Mouse (Mus musculus): ENCODE results near the gene Zkscan16. TPM values are rescaled to one million over a fixed set of nuclear protein-coding genes. Genes with fewer than 3 reads are reported as not detected.

Zkscan16 gene
- polyA plus RNA-seq, 1 experiment from 2014 or later = 0.68 TPM

GRCm38 (mm10) chr4:58948391-58948790 is 5.0 kb downstream of the Zkscan16 start:
- no peak overlapping the region for H3K27ac ChIP-seq (ENCODE audit: low read length)
- 83% methylated on average over 4 of the region's 4 CpGs for WGBS
- H3K4me2 ChIP-seq (replicated peaks; ENCODE audit: low read depth, low read length) = no peak overlapping the region
- no peaks in the 10 kb centered on the region; the same call in 1 of the 2 replicates for H3K36me3 ChIP-seq (ENCODE audit: control insufficient read depth, insufficient read depth, low read length)
- no peak overlapping the region for H3K4me3 ChIP-seq (ENCODE audit: low read depth, low read length)
- peaks cover 5% of the 10 kb centered on the region; the same call in 1 of the 2 replicates for H3K4me1 ChIP-seq (ENCODE audit: control insufficient read depth, insufficient read depth, low read length)
- ATAC-seq (ENCODE audit: insufficient number of reproducible peaks, insufficient read depth, low FRiP score, low read depth) = no peak
- no peak overlapping the region for H3K9ac ChIP-seq (replicated peaks; ENCODE audit: low read depth, low read length)
- no peaks in the 10 kb centered on the region for H3K27me3 ChIP-seq (ENCODE audit: control insufficient read depth, insufficient read depth, low read length)
- H3K9me3 ChIP-seq (ENCODE audit: control insufficient read depth, low read depth, low read length) = no peaks in the 10 kb centered on the region

- Histone ChIP-seq H3K36me3 (ENCODE audit: control insufficient read depth, insufficient read depth, low read length) (no peaks in the 10 kb centered on the region), H3K27me3 (ENCODE audit: control insufficient read depth, insufficient read depth, low read length) (no peaks in the 10 kb centered on the region), H3K27ac (ENCODE audit: low read length) (no peak overlapping the region), H3K4me1 (ENCODE audit: control insufficient read depth, insufficient read depth, low read length) (no peaks in the 10 kb centered on the region), H3K4me2 (replicated peaks; ENCODE audit: low read depth, low read length) (no peak overlapping the region), H3K9me3 (ENCODE audit: control insufficient read depth, low read depth, low read length) (no peaks in the 10 kb centered on the region), H3K9ac (replicated peaks; ENCODE audit: low read depth, low read length) (no peak overlapping the region), H3K4me3 (ENCODE audit: low read depth, low read length) (no peak overlapping the region)
- 91% methylated on average over 11 of the region's 11 CpGs for WGBS
- no peak for ATAC-seq (ENCODE audit: insufficient number of reproducible peaks, insufficient read depth, low FRiP score, low read depth)
Measured at GRCm38 (mm10) chr4:58952630-58953029, 9.2 kb downstream of the Zkscan16 start.

GRCm38 (mm10) chr4:58961719-58962118 is 18.3 kb downstream of the Zkscan16 start:
- no peak overlapping the region for H3K4me3 ChIP-seq (ENCODE audit: low read depth, low read length)
- no peak overlapping the region for H3K9ac ChIP-seq (replicated peaks; ENCODE audit: low read depth, low read length)
- H3K27ac ChIP-seq (ENCODE audit: low read length) = no peak overlapping the region
- H3K27me3 ChIP-seq (ENCODE audit: control insufficient read depth, insufficient read depth, low read length) = no peaks in the 10 kb centered on the region
- H3K36me3 ChIP-seq (ENCODE audit: control insufficient read depth, insufficient read depth, low read length) = no peaks in the 10 kb centered on the region
- no peak for ATAC-seq (ENCODE audit: insufficient number of reproducible peaks, insufficient read depth, low FRiP score, low read depth)
- no peak overlapping the region for H3K4me2 ChIP-seq (replicated peaks; ENCODE audit: low read depth, low read length)
- no peaks in the 10 kb centered on the region for H3K4me1 ChIP-seq (ENCODE audit: control insufficient read depth, insufficient read depth, low read length)
- 93% methylated on average over 15 of the region's 15 CpGs for WGBS
- H3K9me3 ChIP-seq (ENCODE audit: control insufficient read depth, low read depth, low read length) = no peaks in the 10 kb centered on the region

- Histone ChIP-seq H3K4me1 (ENCODE audit: control insufficient read depth, insufficient read depth, low read length) (no peaks in the 10 kb centered on the region), H3K9ac (replicated peaks; ENCODE audit: low read depth, low read length) (no peak overlapping the region), H3K27me3 (ENCODE audit: control insufficient read depth, insufficient read depth, low read length) (no peaks in the 10 kb centered on the region), H3K4me3 (ENCODE audit: low read depth, low read length) (no peak overlapping the region), H3K4me2 (replicated peaks; ENCODE audit: low read depth, low read length) (no peak overlapping the region), H3K36me3 (ENCODE audit: control insufficient read depth, insufficient read depth, low read length) (no peaks in the 10 kb centered on the region), H3K27ac (ENCODE audit: low read length) (no peak overlapping the region), H3K9me3 (ENCODE audit: control insufficient read depth, low read depth, low read length) (no peaks in the 10 kb centered on the region)
- no peak for ATAC-seq (ENCODE audit: insufficient number of reproducible peaks, insufficient read depth, low FRiP score, low read depth)
- WGBS = 92% methylated on average over 4 of the region's 4 CpGs
Measured at GRCm38 (mm10) chr4:58963271-58963670, 19.8 kb downstream of the Zkscan16 start.

- H3K36me3 ChIP-seq (ENCODE audit: control insufficient read depth, insufficient read depth, low read length) = no peaks in the 10 kb centered on the region; the same call in 1 of the 2 replicates
- no peak for ATAC-seq (ENCODE audit: insufficient number of reproducible peaks, insufficient read depth, low FRiP score, low read depth)
- 89% methylated on average over 1 of the region's 1 CpGs for WGBS
Measured at GRCm38 (mm10) chr4:58965136-58965535, 21.7 kb downstream of the Zkscan16 start.

GRCm38 (mm10) chr4:58970678-58971077 is 27.2 kb downstream of the Zkscan16 start:
- H3K27ac ChIP-seq (ENCODE audit: low read length) = no peak overlapping the region
- H3K9ac ChIP-seq (replicated peaks; ENCODE audit: low read depth, low read length) = no peak overlapping the region
- WGBS = 76% methylated on average over 4 of the region's 4 CpGs
- H3K36me3 ChIP-seq (ENCODE audit: control insufficient read depth, insufficient read depth, low read length) = peaks cover 7% of the 10 kb centered on the region
- ATAC-seq (ENCODE audit: insufficient number of reproducible peaks, insufficient read depth, low FRiP score, low read depth) = no peak
- H3K4me1 ChIP-seq (ENCODE audit: control insufficient read depth, insufficient read depth, low read length) = no peaks in the 10 kb centered on the region
- no peaks in the 10 kb centered on the region for H3K9me3 ChIP-seq (ENCODE audit: control insufficient read depth, low read depth, low read length)
- no peak overlapping the region for H3K4me3 ChIP-seq (ENCODE audit: low read depth, low read length)
- H3K27me3 ChIP-seq (ENCODE audit: control insufficient read depth, insufficient read depth, low read length) = no peaks in the 10 kb centered on the region
- no peak overlapping the region for H3K4me2 ChIP-seq (replicated peaks; ENCODE audit: low read depth, low read length)

More at GRCm38 (mm10) chr4:58965136-58965535, 21.7 kb downstream of the Zkscan16 start:
- Histone ChIP-seq H3K4me2 (replicated peaks; ENCODE audit: low read depth, low read length) (no peak overlapping the region), H3K9me3 (ENCODE audit: control insufficient read depth, low read depth, low read length) (no peaks in the 10 kb centered on the region), H3K4me3 (ENCODE audit: low read depth, low read length) (no peak overlapping the region), H3K27me3 (ENCODE audit: control insufficient read depth, insufficient read depth, low read length) (no peaks in the 10 kb centered on the region), H3K9ac (replicated peaks; ENCODE audit: low read depth, low read length) (no peak overlapping the region), H3K4me1 (ENCODE audit: control insufficient read depth, insufficient read depth, low read length) (no peaks in the 10 kb centered on the region), H3K27ac (ENCODE audit: low read length) (no peak overlapping the region)

GRCm38 (mm10) chr4:58975711-58976110 is 32.3 kb downstream of the Zkscan16 start:
- Histone ChIP-seq H3K27ac (ENCODE audit: low read length) (no peak overlapping the region), H3K4me3 (ENCODE audit: low read depth, low read length) (no peak overlapping the region), H3K27me3 (ENCODE audit: control insufficient read depth, insufficient read depth, low read length) (no peaks in the 10 kb centered on the region), H3K4me1 (ENCODE audit: control insufficient read depth, insufficient read depth, low read length) (no peaks in the 10 kb centered on the region), H3K9me3 (ENCODE audit: control insufficient read depth, low read depth, low read length) (no peaks in the 10 kb centered on the region), H3K4me2 (replicated peaks; ENCODE audit: low read depth, low read length) (no peak overlapping the region), H3K9ac (replicated peaks; ENCODE audit: low read depth, low read length) (no peak overlapping the region), H3K36me3 (ENCODE audit: control insufficient read depth, insufficient read depth, low read length) (peaks cover 12% of the 10 kb centered on the region)
- ATAC-seq (ENCODE audit: insufficient number of reproducible peaks, insufficient read depth, low FRiP score, low read depth) = no peak
- WGBS = 78% methylated on average over 5 of the region's 5 CpGs

- 86% methylated on average over 6 of the region's 6 CpGs for WGBS
- Histone ChIP-seq H3K4me1 (ENCODE audit: control insufficient read depth, insufficient read depth, low read length) (peaks cover 3% of the 10 kb centered on the region; the same call in 1 of the 2 replicates), H3K27ac (ENCODE audit: low read length) (no peak overlapping the region), H3K36me3 (ENCODE audit: control insufficient read depth, insufficient read depth, low read length) (peaks cover 6% of the 10 kb centered on the region; the same call in 1 of the 2 replicates), H3K4me3 (ENCODE audit: low read depth, low read length) (no peak overlapping the region), H3K4me2 (replicated peaks; ENCODE audit: low read depth, low read length) (no peak overlapping the region), H3K9me3 (ENCODE audit: control insufficient read depth, low read depth, low read length) (no peaks in the 10 kb centered on the region), H3K9ac (replicated peaks; ENCODE audit: low read depth, low read length) (no peak overlapping the region), H3K27me3 (ENCODE audit: control insufficient read depth, insufficient read depth, low read length) (no peaks in the 10 kb centered on the region)
- ATAC-seq (ENCODE audit: insufficient number of reproducible peaks, insufficient read depth, low FRiP score, low read depth) = no peak
Measured at GRCm38 (mm10) chr4:58981421-58981820, 38.0 kb downstream of the Zkscan16 start.

- H3K4me3 ChIP-seq (ENCODE audit: low read depth, low read length) = no peak overlapping the region
- no peak overlapping the region for H3K4me2 ChIP-seq (replicated peaks; ENCODE audit: low read depth, low read length)
- H3K9ac ChIP-seq (replicated peaks; ENCODE audit: low read depth, low read length) = no peak overlapping the region
- H3K27ac ChIP-seq (ENCODE audit: low read length) = no peak overlapping the region
- no peak for ATAC-seq (ENCODE audit: insufficient number of reproducible peaks, insufficient read depth, low FRiP score, low read depth)
- H3K9me3 ChIP-seq (ENCODE audit: control insufficient read depth, low read depth, low read length) = no peaks in the 10 kb centered on the region
- H3K27me3 ChIP-seq (ENCODE audit: control insufficient read depth, insufficient read depth, low read length) = no peaks in the 10 kb centered on the region
- H3K36me3 ChIP-seq (ENCODE audit: control insufficient read depth, insufficient read depth, low read length) = peaks cover under 1% of the 10 kb centered on the region; the same call in 1 of the 2 replicates
- WGBS = 88% methylated on average over 8 of the region's 8 CpGs
- H3K4me1 ChIP-seq (ENCODE audit: control insufficient read depth, insufficient read depth, low read length) = peaks cover 3% of the 10 kb centered on the region; the same call in 1 of the 2 replicates
Measured at GRCm38 (mm10) chr4:58982806-58983205, 39.4 kb downstream of the Zkscan16 start.

Measured in stomach, embryonic 14.5 days (tissue).